Mouse (Mus musculus) lung, postnatal 14 days (tissue): ENCODE data around the gene Galp.
A peak's percentile ranks its signal among the peaks of the same experiment; 100 is the strongest.
"Not testable (repeated sequence)": the region's sequence is repeated elsewhere in the genome, so short reads cannot be mapped to it uniquely, and the experiment has no call there.

Experiments
- DNase-seq: peaks from one replicate; pipeline ENCODE4 v3.0.0; 2021

The Galp gene

GRCm38 (mm10) chr7:6260004-6260403, 63.1 kb downstream of the Galp start:
- DNase-seq: not testable (repeated sequence)

DNA sequence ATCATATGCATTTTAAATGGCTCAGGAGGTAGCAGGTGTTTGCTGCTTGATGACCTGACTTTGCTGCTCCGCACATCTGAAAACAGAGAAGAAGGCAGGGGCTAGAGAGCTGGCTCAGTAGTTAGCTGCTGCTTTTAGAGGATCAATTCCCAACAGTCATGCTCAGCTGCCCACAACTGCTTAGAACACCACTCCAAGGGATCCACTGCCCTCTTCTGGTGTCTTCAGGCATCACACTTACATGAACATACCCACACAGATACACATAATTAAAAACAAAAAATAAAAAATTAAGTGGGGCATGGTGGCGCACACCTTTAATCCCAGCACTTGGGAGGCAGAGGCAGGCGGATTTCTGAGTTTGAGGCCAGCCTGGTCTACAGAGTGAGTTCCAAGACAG, 65.2 kb downstream of the Galp start:
- no peak for DNase-seq

DNA sequence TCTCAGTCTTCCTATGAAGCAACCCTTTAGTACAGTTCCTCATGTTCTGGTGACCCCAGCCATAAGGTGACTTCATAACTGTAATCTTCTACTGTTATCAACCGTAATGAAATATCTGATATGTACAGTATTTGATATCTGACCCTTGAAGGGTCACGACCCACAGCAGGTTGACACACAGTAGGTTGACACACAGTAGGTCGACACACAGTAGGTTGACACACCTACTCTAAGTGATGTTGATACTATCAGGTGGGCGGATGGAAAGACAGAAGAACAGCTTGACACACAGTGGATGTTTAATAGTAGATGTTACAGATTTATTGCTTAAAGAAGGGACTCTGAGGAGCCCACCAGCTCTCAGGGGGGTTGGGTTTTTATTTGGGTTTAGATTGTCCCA, 66.1 kb downstream of the Galp start:
- DNase-seq: no peak

DNA sequence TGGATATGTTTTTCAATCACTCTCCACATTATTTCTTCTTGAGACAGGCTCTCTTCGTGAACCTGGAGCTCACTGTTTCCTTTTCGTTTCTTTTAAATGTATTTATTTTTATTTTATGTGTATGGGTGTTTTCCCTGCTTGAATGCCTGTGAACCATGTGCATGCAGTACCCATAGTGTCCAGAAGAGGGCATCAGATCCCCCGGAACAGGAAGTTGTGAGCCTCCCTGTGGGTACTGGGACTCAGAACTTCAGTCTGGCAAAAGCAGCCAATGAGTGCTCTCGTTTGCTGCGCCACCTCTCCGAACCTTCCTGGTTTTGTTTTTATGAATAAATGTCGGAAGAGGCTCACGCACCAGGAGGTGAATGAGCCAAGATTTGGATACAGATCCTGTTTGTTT, 68.8 kb downstream of the Galp start:
- peak; percentile 23 for DNase-seq
